Mouse (Mus musculus): ENCODE measurements at regions not wholly inside any gene's neighbourhood (a gene's known extent, or its start where the extent isn't known, plus 50 kb on each side); places are given as distances from the start of the nearest gene placed in this dataset.

DNA sequence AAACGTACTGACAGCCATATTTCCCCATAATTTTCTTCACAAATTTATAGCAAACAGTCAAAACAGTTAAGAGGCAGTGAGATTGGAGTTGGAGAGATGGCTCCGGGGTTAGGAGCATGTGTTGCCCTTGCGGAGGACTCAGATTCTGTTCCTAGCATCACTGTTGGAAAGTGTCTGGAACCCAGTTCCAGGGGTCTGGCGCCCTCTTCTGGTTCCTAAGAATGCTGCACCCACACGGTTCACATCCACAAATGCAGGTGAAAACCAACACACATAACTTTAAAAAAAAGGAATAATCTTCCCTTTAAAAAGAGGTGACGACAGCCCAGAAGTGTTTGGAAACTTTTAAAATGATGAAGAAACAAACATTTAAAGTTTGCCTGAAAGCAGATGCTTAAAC is 129.1 kb upstream of the Ankrd50 start:
- H3K27ac ChIP-seq (ENCODE audit: control insufficient read depth, insufficient read depth, low read depth, low read length, poor library complexity): no peak overlapping the region
- 64% methylated on average over 6 of the region's 6 CpGs for WGBS
- no peak overlapping the region for H3K4me3 ChIP-seq (replicated peaks; ENCODE audit: control insufficient read depth, low read depth, low read length)
- no peaks in the 10 kb centered on the region for H3K4me1 ChIP-seq (ENCODE audit: control insufficient read depth, insufficient read depth, low read length)
- TF ChIP-seq POLR2A (IDR thresholded peaks at IDR 0.05; ENCODE audit: borderline replicate concordance, control insufficient read depth, low read depth, low read length) (no peak), CTCF (IDR thresholded peaks at IDR 0.05; ENCODE audit: control insufficient read depth, insufficient read depth, low read length) (peak; percentile 25; the same call in 1 of the 2 replicates)

DNA sequence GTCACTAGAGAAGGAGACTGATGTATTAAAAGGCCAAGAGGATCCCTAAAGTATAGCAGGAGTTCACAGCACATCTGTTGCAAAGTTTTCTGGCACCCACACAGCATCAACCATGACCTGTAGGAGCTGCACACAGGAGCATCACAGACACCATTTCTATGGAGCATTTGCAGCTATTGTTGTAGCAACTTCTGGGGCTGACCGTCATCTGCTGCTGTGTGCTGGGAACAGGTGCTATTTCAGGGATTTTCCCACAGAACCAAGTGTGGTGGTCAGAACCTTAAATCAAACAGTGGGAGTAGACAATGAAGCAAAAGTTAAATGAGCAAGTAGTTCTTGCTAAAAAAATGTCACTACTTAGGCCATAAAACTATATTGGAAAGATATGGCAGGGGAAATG is 106.9 kb upstream of the Ankrd50 start:
- H3K27ac ChIP-seq (ENCODE audit: control insufficient read depth, insufficient read depth, low read depth, low read length, poor library complexity): no peak overlapping the region
- 89% methylated on average over 1 of the region's 1 CpGs for WGBS
- TF ChIP-seq POLR2A (IDR thresholded peaks at IDR 0.05; ENCODE audit: borderline replicate concordance, control insufficient read depth, low read depth, low read length) (no peak), CTCF (IDR thresholded peaks at IDR 0.05; ENCODE audit: control insufficient read depth, insufficient read depth, low read length) (no peak)
- no peak overlapping the region for H3K4me3 ChIP-seq (replicated peaks; ENCODE audit: control insufficient read depth, low read depth, low read length)
- H3K4me1 ChIP-seq (ENCODE audit: control insufficient read depth, insufficient read depth, low read length): no peaks in the 10 kb centered on the region

DNA sequence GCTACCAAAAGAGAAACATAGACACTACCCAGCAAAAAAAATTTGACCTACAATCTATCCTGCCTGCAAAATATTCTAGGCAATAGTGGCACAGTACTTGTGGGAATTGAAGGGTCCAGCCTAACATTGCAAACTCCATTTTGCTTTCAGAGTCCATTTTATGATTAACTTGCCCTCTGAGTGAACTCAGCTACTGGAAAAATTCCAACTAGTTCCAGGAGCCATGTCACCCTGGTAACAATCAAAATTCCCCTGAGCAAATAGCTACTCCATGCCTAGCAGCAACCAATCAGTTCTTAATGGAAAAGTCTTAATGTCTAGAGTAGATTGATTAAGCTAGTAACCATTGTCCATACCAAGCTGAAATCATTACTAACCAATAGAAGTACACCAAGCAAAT is 104.3 kb upstream of the Ankrd50 start:
- no peak overlapping the region for H3K4me3 ChIP-seq (replicated peaks; ENCODE audit: control insufficient read depth, low read depth, low read length)
- H3K4me1 ChIP-seq (ENCODE audit: control insufficient read depth, insufficient read depth, low read length): no peaks in the 10 kb centered on the region
- TF ChIP-seq POLR2A (IDR thresholded peaks at IDR 0.05; ENCODE audit: borderline replicate concordance, control insufficient read depth, low read depth, low read length): no peak
- TF ChIP-seq CTCF (IDR thresholded peaks at IDR 0.05; ENCODE audit: control insufficient read depth, insufficient read depth, low read length): no peak
- no peak overlapping the region for H3K27ac ChIP-seq (ENCODE audit: control insufficient read depth, insufficient read depth, low read depth, low read length, poor library complexity)

DNA sequence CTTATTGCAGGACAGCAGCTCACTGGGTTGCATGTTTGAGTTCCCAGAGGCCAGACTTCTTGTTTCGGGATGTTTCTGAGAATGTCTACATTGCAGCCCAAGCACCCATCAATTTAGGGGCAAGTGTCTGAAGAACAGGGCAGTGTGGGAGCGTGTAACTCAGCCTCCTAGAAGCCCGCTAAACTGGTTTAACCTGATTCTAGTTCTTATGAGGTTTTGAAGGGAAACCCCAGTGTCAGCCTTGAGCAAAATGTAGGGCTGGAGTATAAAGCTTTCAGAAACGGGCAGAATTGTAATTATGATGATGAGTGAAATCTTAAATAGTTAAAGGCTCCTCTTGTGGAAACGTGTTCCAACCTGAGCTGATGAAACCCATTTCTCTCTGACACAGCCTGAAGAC is 100.9 kb upstream of the Ankrd50 start:
- H3K4me3 ChIP-seq (replicated peaks; ENCODE audit: control insufficient read depth, low read depth, low read length): no peak overlapping the region
- no peak overlapping the region for H3K27ac ChIP-seq (ENCODE audit: control insufficient read depth, insufficient read depth, low read depth, low read length, poor library complexity)
- no peaks in the 10 kb centered on the region for H3K4me1 ChIP-seq (ENCODE audit: control insufficient read depth, insufficient read depth, low read length)
- TF ChIP-seq POLR2A (IDR thresholded peaks at IDR 0.05; ENCODE audit: borderline replicate concordance, control insufficient read depth, low read depth, low read length): no peak
- no peak for TF ChIP-seq CTCF (IDR thresholded peaks at IDR 0.05; ENCODE audit: control insufficient read depth, insufficient read depth, low read length)
- 82% methylated on average over 5 of the region's 5 CpGs for WGBS

- Histone ChIP-seq H3K4me3 (replicated peaks; ENCODE audit: control insufficient read depth, low read depth, low read length) (no peak overlapping the region), H3K27ac (ENCODE audit: control insufficient read depth, insufficient read depth, low read depth, low read length, poor library complexity) (no peak overlapping the region), H3K4me1 (ENCODE audit: control insufficient read depth, insufficient read depth, low read length) (no peaks in the 10 kb centered on the region)
- TF ChIP-seq CTCF (IDR thresholded peaks at IDR 0.05; ENCODE audit: control insufficient read depth, insufficient read depth, low read length): no peak
- TF ChIP-seq POLR2A (IDR thresholded peaks at IDR 0.05; ENCODE audit: borderline replicate concordance, control insufficient read depth, low read depth, low read length): no peak
- 48% methylated on average over 1 of the region's 1 CpGs for whole genome bisulfite sequencing
Observed at GRCm38 (mm10) chr3:38579781-38580180, 95.1 kb upstream of the Ankrd50 start.

- TF ChIP-seq POLR2A (IDR thresholded peaks at IDR 0.05; ENCODE audit: borderline replicate concordance, control insufficient read depth, low read depth, low read length): no peak
- TF ChIP-seq CTCF (IDR thresholded peaks at IDR 0.05; ENCODE audit: control insufficient read depth, insufficient read depth, low read length): no peak
- WGBS: 54% methylated on average over 5 of the region's 5 CpGs
- Histone ChIP-seq H3K27ac (ENCODE audit: control insufficient read depth, insufficient read depth, low read depth, low read length, poor library complexity) (no peak overlapping the region), H3K4me1 (ENCODE audit: control insufficient read depth, insufficient read depth, low read length) (no peaks in the 10 kb centered on the region), H3K4me3 (replicated peaks; ENCODE audit: control insufficient read depth, low read depth, low read length) (no peak overlapping the region)
Observed at GRCm38 (mm10) chr3:38577890-38578628, 93.4 kb upstream of the Ankrd50 start.

GRCm38 (mm10) chr3:38573594-38573993 is 89.0 kb upstream of the Ankrd50 start:
- TF ChIP-seq POLR2A (IDR thresholded peaks at IDR 0.05; ENCODE audit: borderline replicate concordance, control insufficient read depth, low read depth, low read length) (no peak), CTCF (IDR thresholded peaks at IDR 0.05; ENCODE audit: control insufficient read depth, insufficient read depth, low read length) (no peak)
- Histone ChIP-seq H3K4me1 (ENCODE audit: control insufficient read depth, insufficient read depth, low read length) (no peaks in the 10 kb centered on the region; the same call in 1 of the 2 replicates), H3K4me3 (replicated peaks; ENCODE audit: control insufficient read depth, low read depth, low read length) (no peak overlapping the region), H3K27ac (ENCODE audit: control insufficient read depth, insufficient read depth, low read depth, low read length, poor library complexity) (no peak overlapping the region)
- WGBS: 43% methylated on average over 5 of the region's 5 CpGs

- WGBS: 59% methylated on average over 3 of the region's 3 CpGs
- Histone ChIP-seq H3K4me1 (ENCODE audit: control insufficient read depth, insufficient read depth, low read length) (no peaks in the 10 kb centered on the region; the same call in 1 of the 2 replicates), H3K27ac (ENCODE audit: control insufficient read depth, insufficient read depth, low read depth, low read length, poor library complexity) (no peak overlapping the region), H3K4me3 (replicated peaks; ENCODE audit: control insufficient read depth, low read depth, low read length) (no peak overlapping the region)
- TF ChIP-seq CTCF (IDR thresholded peaks at IDR 0.05; ENCODE audit: control insufficient read depth, insufficient read depth, low read length) (no peak), POLR2A (IDR thresholded peaks at IDR 0.05; ENCODE audit: borderline replicate concordance, control insufficient read depth, low read depth, low read length) (no peak)
Observed at GRCm38 (mm10) chr3:38572159-38572558, 87.5 kb upstream of the Ankrd50 start.
